Mouse (Mus musculus) kidney, adult 11 months (tissue): ENCODE data around the gene Skiv2l.
A peak's percentile ranks its signal among the peaks of the same experiment; 100 is the strongest.
"Not testable (repeated sequence)": the region's sequence is repeated elsewhere in the genome, so short reads cannot be mapped to it uniquely, and the experiment has no call there.

Experiments
- DNase-seq: peaks from one replicate; pipeline ENCODE4 v3.0.0; 2022

The Skiv2l gene

DNA sequence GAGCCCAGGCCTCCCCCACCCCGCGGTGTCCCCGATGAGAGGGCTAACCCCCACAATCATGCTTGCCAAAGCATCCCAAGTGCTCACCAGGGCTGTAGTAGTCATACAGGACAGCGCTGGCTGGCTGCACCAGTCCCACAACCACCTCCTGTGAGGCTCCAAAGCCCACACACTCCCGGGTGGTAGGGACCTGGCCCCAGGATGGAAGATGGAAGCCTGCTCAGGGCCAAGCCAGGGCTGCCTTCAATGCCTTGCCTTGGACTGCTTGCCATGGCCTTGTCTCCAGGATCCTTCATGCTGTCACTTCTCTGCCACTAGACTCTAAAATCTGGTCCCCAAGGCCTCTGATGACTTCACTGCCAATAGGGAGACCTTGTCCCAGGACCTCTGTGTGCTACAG, 39.6 kb downstream of the Skiv2l start:
- DNase-seq, result not testable (repeated sequence)

DNA sequence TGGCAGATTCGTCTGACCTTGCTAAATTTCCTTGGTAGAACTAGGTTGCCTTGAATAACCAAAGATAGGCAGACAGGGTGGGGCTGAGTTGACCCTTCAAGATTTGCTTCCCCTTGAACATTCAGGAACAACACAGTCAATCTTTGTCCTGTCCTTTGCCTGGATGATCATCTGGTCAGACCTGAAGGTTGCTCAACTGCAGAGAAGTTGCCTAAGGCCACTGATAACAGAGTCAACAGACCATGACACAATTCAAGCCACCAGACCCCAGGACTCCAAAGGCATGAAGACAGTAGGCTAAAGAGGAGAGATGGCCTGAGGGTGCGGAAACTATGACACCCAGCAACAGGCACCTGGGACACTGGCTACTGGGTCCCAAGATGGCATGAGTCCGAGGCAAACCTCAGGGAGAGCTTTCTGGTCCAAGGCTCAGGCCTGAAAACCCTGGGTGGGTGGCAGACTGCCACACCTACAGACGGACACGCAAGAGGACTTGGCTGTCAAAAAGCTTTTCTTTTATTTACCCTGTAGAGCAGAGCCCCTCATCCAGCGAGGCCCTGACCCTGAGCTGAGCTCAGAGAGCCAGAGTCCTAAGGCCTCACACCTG, 41.3 kb downstream of the Skiv2l start:
- no peak for DNase-seq

DNA sequence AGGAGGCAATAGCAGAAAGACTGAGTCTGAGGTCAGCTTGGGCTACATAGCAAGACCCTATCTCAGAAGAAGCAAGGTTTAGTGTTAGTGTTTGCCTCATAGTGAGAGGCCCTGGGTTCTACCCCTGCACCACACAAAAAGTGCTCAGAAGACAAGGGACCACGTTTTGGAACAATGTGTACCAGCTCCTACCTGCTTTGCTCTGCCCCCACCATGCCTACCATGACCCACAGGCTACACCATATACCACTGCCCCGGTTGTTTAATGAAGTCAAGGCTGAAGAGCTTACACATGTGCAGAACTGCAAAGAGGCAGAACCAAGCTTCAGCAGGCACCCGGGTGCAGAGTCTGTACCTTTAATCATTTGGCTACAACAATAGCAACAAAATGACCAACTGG, 42.8 kb downstream of the Skiv2l start:
- DNase-seq, result no peak

DNA sequence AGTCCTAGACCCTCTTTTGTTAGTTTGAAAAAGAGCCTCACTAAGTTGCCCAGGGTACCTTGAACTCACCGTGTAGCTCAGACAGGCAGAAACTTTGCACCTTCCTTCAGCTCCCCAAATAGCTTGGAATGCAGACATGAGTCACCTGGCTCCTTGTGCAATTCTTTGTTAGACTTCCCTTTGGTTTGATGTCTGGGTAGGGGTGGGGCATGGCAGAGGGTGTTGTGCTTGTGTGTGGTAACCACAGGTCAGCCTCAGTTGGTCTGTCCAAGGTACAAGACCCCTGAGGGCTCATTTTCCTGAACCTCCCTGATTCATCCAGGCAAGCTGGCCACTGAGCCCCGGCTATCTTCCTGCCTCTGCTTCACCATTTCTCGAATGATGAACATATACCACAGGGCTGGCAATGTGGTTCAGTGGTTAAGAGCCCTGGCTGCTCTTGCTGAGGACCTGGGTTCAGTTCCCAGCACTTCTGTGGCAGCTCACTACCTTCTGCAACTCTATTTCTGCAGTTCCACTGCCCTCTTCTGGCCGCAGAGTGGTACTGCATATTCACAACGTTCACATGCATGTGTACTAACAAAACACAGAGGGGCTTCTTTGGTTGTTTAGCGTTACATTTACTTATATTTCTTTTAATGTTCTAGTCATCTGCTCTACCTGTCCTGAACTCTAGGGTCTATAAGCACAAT, 45.0 kb downstream of the Skiv2l start:
- no peak for DNase-seq

DNA sequence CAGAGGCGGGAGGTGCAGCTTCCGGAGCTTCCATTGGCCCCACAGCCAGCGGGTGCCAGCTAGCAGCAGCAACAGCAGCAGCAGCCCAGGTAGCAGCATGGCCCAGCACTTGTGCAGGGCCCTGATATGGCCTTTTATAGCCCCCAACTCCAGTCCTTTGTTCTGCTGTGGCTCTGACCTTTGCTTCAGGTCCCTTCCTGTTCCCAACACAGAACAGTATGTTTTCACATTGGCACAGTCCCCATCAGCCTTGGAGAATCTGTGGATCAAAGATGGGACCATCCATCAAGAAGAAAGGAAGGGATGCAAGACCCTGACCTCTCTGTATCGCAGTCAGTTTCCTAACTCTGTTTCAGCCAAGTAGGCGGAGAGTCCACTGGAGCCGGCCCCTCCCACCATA, 45.7 kb downstream of the Skiv2l start, which contains the start of gene Cyp21a1:
Cyp21a1 (minus strand) TSS at position 261 of the 400 bp plus-strand sequence.
- DNase-seq, result not testable (repeated sequence)

DNA sequence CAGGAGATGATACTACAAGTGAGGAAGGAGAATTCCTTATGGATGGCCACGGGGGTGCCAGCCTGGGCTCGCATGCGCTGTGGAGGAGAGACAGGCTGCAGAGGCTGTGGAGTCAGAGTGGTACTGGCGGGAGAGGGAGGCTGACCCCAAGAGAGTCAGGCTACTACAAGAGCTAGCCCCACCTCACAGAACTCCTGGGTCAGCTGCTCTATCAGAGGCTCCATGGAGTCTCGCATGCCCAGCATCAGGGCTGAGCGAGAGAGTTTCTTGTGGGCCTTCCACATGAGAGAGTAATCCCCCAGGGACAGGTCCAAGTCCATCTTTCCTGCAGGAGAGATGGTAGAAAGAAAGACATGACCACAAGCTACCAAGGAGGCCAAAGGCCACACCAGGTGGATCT, 46.6 kb downstream of the Skiv2l start:
- not testable (repeated sequence) for DNase-seq

DNA sequence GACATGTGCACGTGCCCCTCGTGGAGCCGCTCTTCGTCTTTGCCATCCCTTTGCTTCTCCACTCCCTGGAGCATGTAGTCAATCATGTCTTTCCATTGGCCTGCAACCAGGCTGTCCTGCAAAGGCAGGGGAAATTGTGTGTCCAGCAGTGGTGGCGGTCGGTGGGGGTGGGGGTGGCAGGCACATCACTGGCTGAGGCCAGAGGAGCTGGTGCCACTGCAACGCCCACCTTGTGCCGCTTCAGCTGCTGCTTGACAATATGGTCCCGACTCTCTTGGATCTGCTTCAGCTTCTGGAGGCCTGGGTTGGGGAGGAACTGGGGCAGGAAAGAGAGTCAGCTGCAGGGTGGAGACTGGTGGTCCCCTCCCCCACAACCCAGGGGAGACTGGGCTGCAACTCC, 47.3 kb downstream of the Skiv2l start:
- not testable (repeated sequence) for DNase-seq

DNA sequence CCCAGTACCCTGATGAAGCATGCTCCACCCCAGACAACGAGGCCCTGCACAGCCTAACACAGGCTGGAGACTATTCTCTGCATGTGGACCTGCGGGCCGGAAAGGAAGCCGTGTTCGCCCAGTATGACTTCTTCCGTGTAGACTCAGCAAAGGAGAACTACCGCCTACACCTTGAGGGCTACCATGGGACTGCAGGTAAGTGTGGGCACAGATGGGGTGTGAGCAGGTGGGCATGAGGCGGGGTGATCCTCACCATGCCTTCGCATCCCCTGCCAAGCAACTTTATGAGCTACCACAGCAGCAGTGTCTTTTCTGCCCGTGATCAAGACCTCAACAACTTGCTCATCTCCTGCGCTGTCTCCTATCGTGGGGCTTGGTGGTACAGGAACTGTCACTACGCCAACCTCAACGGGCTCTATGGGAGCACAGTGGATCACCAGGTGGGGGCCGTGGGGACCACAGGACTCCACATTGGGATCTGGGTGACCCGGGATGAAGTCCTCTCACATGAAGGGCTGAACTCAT, 49.2 kb downstream of the Skiv2l start:
- DNase-seq, result not testable (repeated sequence)

DNA sequence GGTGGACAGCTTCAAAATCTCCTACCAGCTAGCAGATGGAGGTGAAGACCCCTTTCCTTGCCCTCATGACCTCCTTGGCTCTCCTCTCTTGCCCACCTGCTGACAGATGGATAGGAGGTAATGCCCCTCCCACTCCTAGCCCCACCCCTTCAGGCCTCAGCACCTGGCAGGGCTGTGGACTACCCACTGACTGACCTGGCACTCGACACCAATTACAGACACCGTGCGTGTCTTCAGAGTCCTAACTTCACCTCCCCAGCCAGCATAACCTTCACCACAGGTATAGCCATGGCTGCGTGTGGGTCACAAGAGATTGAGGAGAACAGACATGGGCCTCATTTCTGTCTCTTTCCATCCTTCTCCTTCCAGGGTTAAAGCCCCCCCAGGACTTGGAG, 50.5 kb downstream of the Skiv2l start:
- no peak for DNase-seq

DNA sequence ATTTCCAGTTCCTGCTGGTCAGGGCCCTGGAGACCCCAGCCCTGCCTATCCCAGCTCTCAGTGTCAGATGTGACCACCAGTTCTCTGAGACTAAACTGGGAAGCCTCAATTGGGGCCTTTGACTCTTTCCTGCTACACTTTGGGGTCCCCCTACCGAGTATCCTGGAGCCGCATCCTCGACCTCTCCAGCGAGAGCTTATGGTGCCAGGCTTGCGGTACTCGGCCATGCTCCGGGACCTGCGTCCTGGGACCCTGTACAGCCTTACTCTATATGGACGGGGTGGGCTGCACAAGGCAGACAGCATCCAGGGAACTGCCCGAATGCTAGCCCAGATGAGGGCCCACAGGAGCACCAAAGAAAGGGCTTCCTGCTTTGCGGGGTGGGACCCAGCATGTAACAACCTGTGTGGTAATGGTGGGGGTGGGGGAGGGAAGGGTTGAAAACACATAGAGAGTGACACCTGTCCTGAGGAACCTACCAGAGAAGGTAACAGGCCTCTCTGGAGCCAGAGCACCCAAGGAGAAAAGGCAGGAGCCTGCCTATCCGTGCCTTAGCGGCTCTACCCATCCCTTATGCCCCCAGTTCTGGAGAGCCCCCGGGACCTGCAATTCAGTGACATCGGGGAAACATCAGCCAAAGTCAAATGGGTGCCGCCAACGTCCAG, 51.0 kb downstream of the Skiv2l start:
- DNase-seq, result no peak

DNA sequence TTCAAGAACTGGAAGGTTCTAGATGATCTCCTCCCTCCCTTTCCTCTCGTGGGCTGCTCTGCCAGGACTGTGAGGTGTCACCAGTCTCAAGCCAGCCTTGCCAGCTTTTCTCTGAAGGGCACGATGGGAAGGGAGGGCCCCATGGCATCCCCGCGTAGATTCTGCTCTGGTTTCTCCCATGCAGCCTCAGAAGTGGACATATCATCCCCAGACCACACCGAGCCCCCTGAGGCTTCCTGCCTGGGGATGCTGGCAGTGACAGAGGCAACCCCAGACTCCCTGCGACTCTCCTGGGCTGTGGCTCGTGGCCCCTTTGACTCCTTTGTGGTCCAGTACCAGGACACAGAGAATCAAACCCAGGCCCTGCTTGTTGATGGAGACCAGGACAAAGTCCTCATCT, 51.9 kb downstream of the Skiv2l start:
- DNase-seq, result not testable (repeated sequence)

DNA sequence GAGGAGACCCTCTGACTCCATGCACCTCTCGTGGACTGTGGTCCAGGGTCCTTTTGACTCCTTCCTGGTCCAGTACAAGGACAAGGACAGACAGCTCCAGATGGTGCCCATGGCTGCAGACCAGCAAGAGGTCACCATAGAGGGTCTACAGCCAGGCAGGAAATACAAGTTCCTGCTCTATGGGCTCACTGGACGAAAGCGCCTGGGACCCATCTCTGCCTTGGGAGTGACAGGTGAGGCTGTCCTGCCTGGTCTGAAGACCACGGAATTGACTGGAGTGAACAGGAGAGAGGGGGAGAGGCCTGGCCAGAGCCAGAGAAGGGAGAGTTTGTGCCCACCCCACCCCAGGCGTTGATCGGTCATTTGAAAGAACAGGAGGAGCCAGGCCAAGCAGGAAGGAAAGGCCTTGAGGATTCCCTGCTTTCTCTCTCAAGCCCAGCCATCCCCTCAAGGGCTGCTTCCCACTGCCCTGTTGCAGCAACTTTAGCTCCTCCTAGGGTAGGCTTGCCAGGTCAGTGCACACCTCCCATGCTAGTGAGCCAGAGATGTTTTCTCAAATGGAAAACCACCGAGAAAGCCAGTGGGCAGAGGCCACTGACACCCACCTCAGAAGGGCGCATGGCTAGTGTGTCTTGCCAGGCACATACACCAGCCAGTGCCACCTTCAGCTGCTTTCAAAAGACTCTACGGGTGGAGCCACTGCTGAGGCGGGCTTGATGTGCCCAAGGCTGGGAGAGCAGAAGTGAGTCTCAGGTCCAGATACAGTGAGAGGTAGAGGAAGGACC, 52.6 kb downstream of the Skiv2l start:
- not testable (repeated sequence) for DNase-seq

DNA sequence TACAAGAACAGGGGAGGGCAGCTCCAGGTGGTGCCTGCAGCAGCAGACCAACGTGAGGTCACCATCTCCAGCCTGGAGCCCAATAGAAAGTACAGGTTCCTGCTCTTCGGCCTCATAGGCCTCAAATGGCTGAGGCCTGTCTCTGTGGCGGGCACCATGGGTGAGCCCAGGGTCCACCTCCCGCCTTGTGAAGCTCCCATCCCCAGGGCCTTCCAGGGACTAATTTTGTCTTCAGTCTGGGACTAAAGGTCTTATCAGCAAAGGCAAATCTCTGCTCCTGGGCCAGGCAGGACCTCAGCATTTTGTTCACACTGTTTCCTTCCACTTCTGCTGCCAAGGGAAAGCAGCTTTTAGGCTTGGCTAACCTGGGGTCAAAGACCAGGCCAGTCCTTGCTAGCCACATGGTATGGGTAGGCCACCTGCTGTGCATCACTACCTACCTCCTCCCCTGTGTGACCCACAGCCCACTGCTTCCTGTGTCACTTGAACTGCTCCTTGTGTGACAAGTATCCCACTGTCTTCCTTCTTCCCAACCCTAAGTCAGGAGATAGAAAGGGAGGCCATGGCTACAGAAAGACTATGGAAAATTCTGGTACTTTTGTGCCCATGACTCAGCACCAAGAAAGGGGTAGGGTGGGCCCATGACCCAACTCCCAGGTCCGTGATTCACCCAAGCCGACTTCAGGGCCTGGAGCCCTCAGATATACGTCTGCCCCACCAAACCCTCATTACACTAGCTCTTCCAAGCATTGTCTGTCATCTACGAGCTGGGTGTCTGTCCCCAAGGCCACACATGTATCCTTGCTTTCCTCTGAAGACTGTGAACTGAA, 53.5 kb downstream of the Skiv2l start:
- no peak for DNase-seq

DNA sequence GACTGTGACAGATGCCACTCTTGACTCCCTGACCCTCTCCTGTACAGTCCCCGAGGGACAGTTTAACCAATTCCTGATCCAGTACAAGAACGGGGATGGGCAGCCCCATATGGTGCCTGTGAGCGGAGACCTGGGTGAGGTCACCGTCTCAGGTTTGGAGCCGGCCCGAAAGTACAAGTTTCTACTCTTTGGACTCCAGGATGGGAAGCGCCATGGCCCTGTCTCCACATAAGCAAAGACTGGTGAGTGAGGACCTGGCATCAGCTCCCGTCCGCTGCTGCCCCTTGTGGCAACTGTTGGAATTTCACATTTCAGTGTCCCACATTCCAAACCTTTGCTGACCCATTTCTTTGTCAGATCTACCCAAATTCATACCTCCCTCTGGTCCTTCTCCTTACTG, 54.4 kb downstream of the Skiv2l start:
- DNase-seq, result peak; percentile 18

DNA sequence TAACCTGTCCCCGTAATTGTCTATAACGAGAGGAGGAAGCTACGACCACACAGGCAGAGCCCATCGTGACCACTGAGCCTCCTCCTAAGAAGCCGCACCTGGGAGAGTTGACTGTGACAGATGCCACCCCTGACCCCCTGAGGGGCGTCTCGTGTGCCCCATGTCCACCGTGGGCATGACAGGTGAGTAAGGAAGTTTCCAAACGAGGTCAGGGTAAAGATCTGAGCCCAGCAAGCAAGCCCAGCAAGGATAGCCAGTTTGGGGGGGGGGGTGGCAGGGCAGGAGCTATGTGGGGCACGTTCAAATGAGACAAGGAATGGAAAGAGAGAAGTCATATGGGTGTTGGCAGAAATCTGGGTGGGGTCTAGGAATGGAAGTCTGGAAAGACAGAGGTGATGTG, 55.0 kb downstream of the Skiv2l start:
- DNase-seq, result no peak
